Mouse (Mus musculus): ENCODE results near the gene E130218I03Rik. TPM values are rescaled to one million over a fixed set of nuclear protein-coding genes. Genes with fewer than 3 reads are reported as not detected.

E130218I03Rik gene
- total RNA-seq (2023), result not detected

DNA sequence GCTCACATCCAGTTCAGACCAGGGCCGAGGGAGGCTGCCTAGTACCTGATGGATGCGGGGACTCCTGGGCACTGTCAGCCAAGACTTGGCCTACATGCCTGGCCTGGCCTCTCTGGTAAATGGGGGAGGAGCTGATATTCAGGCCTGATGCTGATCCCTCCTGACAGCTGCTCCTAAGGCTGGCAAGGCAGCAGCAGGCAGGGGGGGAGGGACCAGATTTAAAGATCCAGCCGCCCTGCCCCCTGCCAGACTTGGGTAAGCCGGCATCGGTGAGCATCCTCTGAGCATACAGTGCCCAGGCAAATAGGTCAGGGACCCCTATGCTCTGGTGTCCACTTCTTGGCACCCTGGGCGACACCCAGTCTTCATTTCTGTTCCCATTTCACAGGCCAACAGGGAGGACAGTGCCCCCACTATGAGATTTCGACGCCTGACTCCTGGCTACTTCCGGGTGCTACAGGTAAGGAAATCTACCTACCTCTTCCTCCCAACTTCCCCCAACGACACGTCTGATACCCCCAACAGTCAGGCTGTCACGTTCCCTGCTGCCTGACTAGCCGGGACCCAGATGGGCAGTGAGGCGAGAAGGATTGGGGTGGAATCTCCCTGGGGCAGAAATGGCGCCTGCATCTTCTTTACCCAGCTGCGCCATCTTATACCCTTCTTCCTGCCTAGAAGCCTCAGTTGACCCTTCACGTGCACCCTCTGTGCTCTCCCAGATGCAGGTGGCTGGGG lies at the start of gene E130218I03Rik:
Gene E130218I03Rik, plus strand, starts transcription at position 147 of the 735 bp plus-strand sequence.

DNA sequence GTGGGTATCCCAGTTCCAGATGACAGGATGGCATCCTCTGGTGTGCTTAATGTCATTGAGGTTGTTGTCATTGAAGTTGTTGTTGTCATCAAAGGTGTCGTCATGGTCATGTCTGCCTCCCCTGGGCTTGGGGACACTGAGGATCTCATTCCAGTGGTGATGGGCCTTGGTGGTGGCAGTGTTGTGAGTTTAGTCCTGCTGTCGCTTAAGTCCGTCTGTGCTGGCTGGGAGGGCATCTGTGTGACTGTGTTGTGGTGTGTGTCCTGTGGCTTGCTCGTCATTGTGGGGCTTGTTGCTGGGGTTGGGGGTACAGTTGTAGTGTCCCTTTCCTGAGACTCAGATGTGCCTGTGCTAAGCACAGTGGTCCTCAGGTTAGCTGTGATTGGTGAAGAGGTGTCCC lies 40.6 kb upstream of the E130218I03Rik start, which contains the start of gene Gm7534:
Gene Gm7534, minus strand, starts transcription at position 101 of the 400 bp plus-strand sequence.

DNA sequence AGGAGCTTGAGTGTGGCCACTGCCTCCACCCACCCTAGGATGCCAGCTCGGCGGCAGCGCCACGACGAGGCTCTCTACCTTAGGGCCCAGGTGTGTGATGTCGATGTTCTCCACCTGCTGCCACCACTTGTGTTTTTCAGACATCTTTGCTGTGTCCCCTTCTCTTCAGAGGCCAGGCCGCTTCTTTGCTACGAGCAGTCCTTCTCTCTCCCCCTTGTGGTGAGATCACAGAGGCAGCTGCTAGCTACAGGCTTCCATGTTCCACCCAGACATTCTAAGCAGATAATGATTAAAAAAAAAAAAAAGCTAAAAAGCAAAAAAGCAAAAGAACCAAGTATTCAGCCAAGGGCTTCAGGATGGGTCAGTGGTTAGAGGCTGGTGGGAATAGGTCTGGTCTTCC lies 16.3 kb upstream of the E130218I03Rik start, which contains the start of gene Catsper4:
Gene Catsper4, minus strand, starts transcription at position 190 of the 400 bp plus-strand sequence.

GRCm38 (mm10) chr4:134238279-134238651 lies 5.2 kb upstream of the E130218I03Rik start, which contains the start of gene Cnksr1:
Gene Cnksr1 (minus strand): TSS chr4:134238399.

GRCm38 (mm10) chr4:134245148-134245843 lies 1.8 kb downstream of the E130218I03Rik start, which contains the start of gene Zfp593:
Gene Zfp593 (minus strand): TSS chr4:134245592.

GRCm38 (mm10) chr4:134246719-134247258 lies 3.3 kb downstream of the E130218I03Rik start, which contains the start of gene Gm30191:
Gene Gm30191 (plus strand): TSS chr4:134246935.

GRCm38 (mm10) chr4:134253722-134254324 lies 10.4 kb downstream of the E130218I03Rik start, which contains the start of gene Grrp1:
Gene Grrp1 (minus strand): TSS chr4:134254106.

GRCm38 (mm10) chr4:134287575-134288025 lies 44.1 kb downstream of the E130218I03Rik start, which contains the start of gene Pdik1l:
Gene Pdik1l (minus strand): TSS chr4:134287895.

Other genes starting within 250 kb of the E130218I03Rik start
- 10 to 100 TPM; 32.5 to 34.5 TPM for gene Dhdds, start 242.7 kb upstream of the E130218I03Rik start, total RNA-seq (2023)
- not detected for gene Lin28a, start 224.8 kb upstream of the E130218I03Rik start, total RNA-seq (2023)
- gene Zfp683, start 189.8 kb upstream of the E130218I03Rik start, total RNA-seq (2023), result not detected
- gene Crybg2, start 182.8 kb upstream of the E130218I03Rik start, total RNA-seq (2023), result 10 to 100 TPM in 1 of 2 experiments, 1 to 10 TPM in 1; 8.5 to 18.7 TPM
- 1,000 to 10,000 TPM; 1,727 to 1,891 TPM for gene Cd52, start 148.6 kb upstream of the E130218I03Rik start, total RNA-seq (2023)
- gene Ubxn11, start 141.1 kb upstream of the E130218I03Rik start, total RNA-seq (2023), result 10 to 100 TPM; 35.7 to 54.9 TPM
- 100 to 1,000 TPM; 629 to 698 TPM for gene Sh3bgrl3, start 114.9 kb upstream of the E130218I03Rik start, total RNA-seq (2023)
- 10 to 100 TPM; 14.3 to 25.1 TPM for gene Cep85, start 56.5 kb upstream of the E130218I03Rik start, total RNA-seq (2023)
- not detected for gene Gm7534, start 40.7 kb upstream of the E130218I03Rik start, total RNA-seq (2023)
- gene Catsper4, start 16.3 kb upstream of the E130218I03Rik start, total RNA-seq (2023), result not detected
- gene Cnksr1, start 5.3 kb upstream of the E130218I03Rik start, total RNA-seq (2023), result not detected
- gene Zfp593, start 1.9 kb downstream of the E130218I03Rik start, total RNA-seq (2023), result 10 to 100 TPM; 22.9 to 25.0 TPM
- not detected for gene Gm30191, start 3.3 kb downstream of the E130218I03Rik start, total RNA-seq (2023)
- gene Grrp1, start 10.4 kb downstream of the E130218I03Rik start, total RNA-seq (2023), result not detected
- 10 to 100 TPM; 16.2 to 17.3 TPM for gene Pdik1l, start 44.2 kb downstream of the E130218I03Rik start, total RNA-seq (2023)
- gene Trim63, start 71.5 kb downstream of the E130218I03Rik start, total RNA-seq (2023), result not detected
- not detected for gene Slc30a2, start 99.5 kb downstream of the E130218I03Rik start, total RNA-seq (2023)
- gene Extl1, start 140.2 kb downstream of the E130218I03Rik start, total RNA-seq (2023), result 1 to 10 TPM; 1.0 to 2.5 TPM
- 1 to 10 TPM; 1.8 to 2.6 TPM for gene Pafah2, start 152.7 kb downstream of the E130218I03Rik start, total RNA-seq (2023)
- gene Stmn1, start 224.7 kb downstream of the E130218I03Rik start, total RNA-seq (2023), result 10 to 100 TPM; 37.9 to 39.5 TPM

Data from B cell, adult 67 days (primary cell).